Mouse (Mus musculus): ENCODE data around the gene Matn1.

Matn1 gene

GRCm38 (mm10) chr4:130988219-130988839, 44.1 kb downstream of the Matn1 start:
- DNase-seq: no peak

GRCm38 (mm10) chr4:130989146-130989545, 45.0 kb downstream of the Matn1 start:
- no peak for DNase-seq

GRCm38 (mm10) chr4:130990966-130991365, 46.8 kb downstream of the Matn1 start:
- no peak for DNase-seq

GRCm38 (mm10) chr4:130994556-130994955, 50.4 kb downstream of the Matn1 start:
- DNase-seq: no peak

- no peak for DNase-seq
Observed at GRCm38 (mm10) chr4:130999744-131000527, 55.8 kb downstream of the Matn1 start.

GRCm38 (mm10) chr4:131000614-131001178, 56.5 kb downstream of the Matn1 start:
- no peak for DNase-seq
